Mouse (Mus musculus): ENCODE data around the gene Dis3l2.

DNA sequence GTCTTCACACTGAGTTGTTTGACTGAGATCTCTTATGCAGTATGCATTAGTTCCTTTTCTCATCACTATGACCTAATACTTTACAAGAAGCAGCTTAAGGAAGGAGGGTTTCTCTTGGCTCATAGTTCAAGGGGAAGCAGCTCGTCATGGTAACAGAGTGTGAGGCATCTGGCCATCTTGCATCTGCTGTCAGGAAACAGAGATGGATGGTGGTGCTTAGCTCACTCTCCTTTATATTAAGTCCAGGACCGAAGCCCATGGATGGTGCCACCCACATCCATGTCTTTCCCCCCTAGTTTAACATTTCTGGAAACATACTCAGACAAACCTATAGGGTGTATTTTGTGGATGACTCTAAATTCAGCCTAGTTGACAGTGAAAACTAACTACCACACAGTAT is 170.1 kb downstream of the Dis3l2 start:
- TF ChIP-seq MYOD1 (IDR thresholded peaks at IDR 0.05; ENCODE audit: control insufficient read depth, insufficient read length, low read depth) (no peak), MAX (IDR thresholded peaks at IDR 0.05) (no peak), CTCF (IDR thresholded peaks at IDR 0.05; ENCODE audit: control insufficient read depth, insufficient read depth, insufficient read length) (no peak), CEBPB (IDR thresholded peaks at IDR 0.05; ENCODE audit: low read depth) (no peak), FOSL1 (IDR thresholded peaks at IDR 0.05; ENCODE audit: insufficient read depth, low read length, poor library complexity, severe bottlenecking) (no peak)
